Mouse (Mus musculus): Measurements from ENCODE around the gene Mapkapk2.

GRCm38 (mm10) chr1:131048121-131048863, 49.3 kb downstream of the Mapkapk2 start:
- TF ChIP-seq CTCF (IDR thresholded peaks at IDR 0.05; ENCODE audit: low read depth) (no peak), EP300 (IDR thresholded peaks at IDR 0.05; ENCODE audit: low read depth) (no peak)

Measured in liver, postnatal 0 days (tissue).